Mouse (Mus musculus) megakaryocyte, embryonic 14.5 days (primary cell): ENCODE data around the gene Lcp2. TPM values are rescaled to one million over a fixed set of nuclear protein-coding genes. Genes with fewer than 3 reads are reported as not detected.
"Not testable (repeated sequence)": the region's sequence is repeated elsewhere in the genome, so short reads cannot be mapped to it uniquely, and the experiment has no call there.

Source experiments
- H3K27me3 ChIP-seq: replicated peaks from 2 replicates; pipeline ENCODE3; 2012; ENCODE audit warnings: inconsistent platforms
- H3K36me3 ChIP-seq: replicated peaks from 2 replicates; pipeline ENCODE3; 2012; ENCODE audit warnings: low read length, inconsistent platforms, mixed read lengths
- H3K4me1 ChIP-seq: 2 replicates; pipeline ENCODE4 v1.6.1; 2012; ENCODE audit warnings: inconsistent platforms
- H3K4me3 ChIP-seq: replicated peaks from 2 replicates; pipeline ENCODE3; 2012; ENCODE audit warnings: moderate library complexity, mild to moderate bottlenecking, inconsistent platforms
- H3K9me3 ChIP-seq: 2 replicates; pipeline ENCODE4 v1.6.1; 2012; ENCODE audit warnings: inconsistent platforms
- FLI1 ChIP-seq: IDR thresholded peaks from 2 replicates; pipeline ENCODE4 v1.6.1; 2012; ENCODE audit warnings: low read length, inconsistent platforms, mixed read lengths
- GATA1 ChIP-seq: IDR thresholded peaks from 3 replicates; pipeline ENCODE4 v1.6.1; 2012; ENCODE audit warnings: mixed read lengths, low read length, inconsistent platforms, borderline replicate concordance
- polyA plus RNA-seq: library from polyadenylated mRNA; stranded (reverse); fragments of >175 nt; gene quantifications from 2 replicates; pipeline ENCODE4 v1.2.3, GENCODE M21; 2012; ENCODE audit warnings: low replicate concordance; ENCODE audit not compliant: insufficient read depth

The Lcp2 gene
- polyA plus RNA-seq, 1 experiment, result 68.0 TPM

DNA sequence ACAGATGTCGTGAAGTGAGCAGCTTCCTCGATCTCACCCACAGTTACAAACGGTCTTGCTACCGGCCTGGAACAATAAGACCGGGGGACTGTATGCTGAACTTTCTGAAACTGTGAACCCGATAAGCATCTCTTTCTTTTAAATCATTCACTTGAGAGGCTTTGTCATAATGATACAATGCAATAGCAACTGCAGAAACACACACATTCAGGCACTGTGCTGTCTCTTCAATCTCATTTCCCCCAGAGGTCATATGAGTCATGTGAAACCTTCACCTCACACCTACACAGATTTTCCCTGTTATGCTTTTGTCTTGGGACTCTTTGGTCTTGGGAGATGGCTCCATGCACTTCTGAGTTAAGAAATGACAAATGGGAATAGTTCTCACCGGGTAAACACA lies 65.2 kb downstream of the Lcp2 start:
- H3K9me3 ChIP-seq, result peaks cover 6% of the 10 kb centered on the region; the same call in 1 of the 2 replicates
- peaks cover 6% of the 10 kb centered on the region for H3K36me3 ChIP-seq
- no peak for TF ChIP-seq GATA1
- TF ChIP-seq FLI1, result no peak
- H3K4me1 ChIP-seq, result peaks cover 67% of the 10 kb centered on the region
- H3K4me3 ChIP-seq, result no peak overlapping the region
- no peaks in the 10 kb centered on the region for H3K27me3 ChIP-seq

- H3K9me3 ChIP-seq, result peaks cover 6% of the 10 kb centered on the region; the same call in 1 of the 2 replicates
- H3K4me1 ChIP-seq, result peaks cover 69% of the 10 kb centered on the region
- no peaks in the 10 kb centered on the region for H3K27me3 ChIP-seq
- H3K4me3 ChIP-seq, result no peak overlapping the region
- peaks cover 6% of the 10 kb centered on the region for H3K36me3 ChIP-seq
- no peak for TF ChIP-seq FLI1
- no peak for TF ChIP-seq GATA1
Observed at GRCm38 (mm10) chr11:34112781-34113380, 66.2 kb downstream of the Lcp2 start.

DNA sequence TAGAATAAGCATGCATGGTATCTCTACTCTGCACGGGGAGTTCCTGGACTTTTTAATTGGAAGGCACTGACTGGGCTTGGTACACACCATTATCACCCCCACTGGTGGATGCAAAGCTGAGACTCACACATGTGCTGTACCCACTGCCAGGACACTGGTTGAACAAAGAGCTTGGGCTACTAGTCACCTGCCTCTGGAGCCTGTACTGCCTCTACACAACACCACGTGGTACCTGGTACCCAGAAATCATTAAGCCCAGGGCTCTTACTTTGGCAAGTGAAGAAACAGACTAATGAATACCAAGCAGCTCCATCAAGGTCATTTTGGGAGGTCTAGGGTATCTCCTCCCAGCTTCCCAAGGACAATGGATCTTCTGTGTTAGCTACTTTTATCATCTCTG lies 67.0 kb downstream of the Lcp2 start:
- Histone ChIP-seq H3K36me3 (peaks cover 6% of the 10 kb centered on the region), H3K27me3 (no peaks in the 10 kb centered on the region), H3K9me3 (peaks cover 4% of the 10 kb centered on the region; the same call in 1 of the 2 replicates), H3K4me3 (no peak overlapping the region), H3K4me1 (peaks cover 71% of the 10 kb centered on the region)
- TF ChIP-seq FLI1 (no peak), GATA1 (no peak)

GRCm38 (mm10) chr11:34116572-34117135 lies 69.9 kb downstream of the Lcp2 start:
- Histone ChIP-seq H3K36me3 (peaks cover 3% of the 10 kb centered on the region), H3K4me1 (peaks cover 63% of the 10 kb centered on the region), H3K4me3 (peak overlapping the region; percentile 47), H3K27me3 (no peaks in the 10 kb centered on the region), H3K9me3 (no peaks in the 10 kb centered on the region)
- TF ChIP-seq FLI1, result peak; percentile 56; the same call in 1 of the 2 replicates
- TF ChIP-seq GATA1, result peak; percentile 93; the same call in 2 of the 3 replicates

DNA sequence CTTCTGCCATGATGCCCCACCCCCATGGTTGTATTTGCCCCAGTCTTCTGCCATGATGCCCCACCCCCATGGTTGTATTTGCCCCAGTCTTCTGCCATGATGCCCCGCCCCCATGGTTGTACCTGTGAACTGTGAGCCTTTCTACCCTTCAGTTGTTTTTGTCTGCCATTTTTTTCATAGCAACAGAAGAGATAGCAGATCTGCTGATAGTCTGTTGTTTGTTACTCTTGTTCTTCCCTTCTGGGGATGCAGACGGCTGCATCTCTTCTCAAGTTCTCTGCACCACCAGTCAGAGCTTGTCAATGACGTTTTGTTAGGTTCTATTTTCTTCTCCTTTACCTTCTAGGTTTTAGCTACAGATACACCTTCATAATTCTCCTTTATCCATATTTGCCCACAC lies 70.9 kb downstream of the Lcp2 start:
- Histone ChIP-seq H3K4me1 (peaks cover 62% of the 10 kb centered on the region), H3K4me3 (no peak overlapping the region), H3K36me3 (peaks cover 3% of the 10 kb centered on the region), H3K9me3 (no peaks in the 10 kb centered on the region), H3K27me3 (no peaks in the 10 kb centered on the region)
- no peak for TF ChIP-seq GATA1
- TF ChIP-seq FLI1, result no peak

DNA sequence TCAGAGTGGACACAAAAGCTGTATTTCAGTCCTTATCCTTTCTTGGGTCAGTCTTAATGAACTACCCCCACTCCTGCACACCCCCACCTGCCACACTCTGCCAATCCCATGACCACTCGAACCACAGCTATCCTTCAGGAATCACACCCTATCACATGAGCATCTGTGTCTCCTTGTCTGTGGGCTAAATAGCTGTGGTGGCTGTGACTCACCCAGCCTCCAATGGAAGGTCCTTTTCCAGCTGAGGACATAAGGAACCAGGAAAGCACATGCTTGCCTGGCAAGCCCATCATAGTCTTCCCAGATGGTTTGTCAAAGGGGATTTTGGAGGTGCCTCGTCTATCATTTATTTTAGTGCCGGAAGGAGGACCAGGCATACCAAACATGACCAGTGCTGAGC lies 71.6 kb downstream of the Lcp2 start:
- Histone ChIP-seq H3K4me1 (peaks cover 57% of the 10 kb centered on the region), H3K27me3 (no peaks in the 10 kb centered on the region), H3K36me3 (peaks cover 3% of the 10 kb centered on the region), H3K9me3 (no peaks in the 10 kb centered on the region), H3K4me3 (peak overlapping the region; percentile 42)
- TF ChIP-seq GATA1 (no peak), FLI1 (no peak)

DNA sequence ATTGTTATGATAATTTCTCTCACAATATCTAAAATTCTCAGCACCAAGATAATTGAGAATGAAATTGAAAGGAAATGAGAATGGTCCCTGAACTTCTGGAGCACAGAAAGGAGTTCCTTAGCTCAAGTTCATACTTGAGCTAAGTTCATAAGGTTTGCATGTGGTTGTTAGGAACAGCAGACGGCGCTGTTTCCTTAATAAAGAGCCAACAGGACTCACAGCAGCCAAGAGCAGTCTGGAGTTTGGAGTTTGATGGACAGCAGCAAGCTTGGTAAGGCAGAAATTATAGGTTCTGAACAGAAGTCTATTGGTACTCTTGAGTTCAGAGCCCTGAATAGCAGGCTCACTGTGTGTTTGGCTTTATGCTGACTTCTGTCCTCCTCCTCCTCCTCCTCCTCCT lies 76.4 kb downstream of the Lcp2 start:
- TF ChIP-seq GATA1 (no peak), FLI1 (no peak)
- no peaks in the 10 kb centered on the region for H3K36me3 ChIP-seq
- H3K4me1 ChIP-seq, result peaks cover 38% of the 10 kb centered on the region
- no peak overlapping the region for H3K4me3 ChIP-seq
- no peaks in the 10 kb centered on the region for H3K9me3 ChIP-seq
- H3K27me3 ChIP-seq, result peaks cover 12% of the 10 kb centered on the region

- Histone ChIP-seq H3K4me1 (peaks cover 21% of the 10 kb centered on the region), H3K36me3 (no peaks in the 10 kb centered on the region), H3K9me3 (no peaks in the 10 kb centered on the region), H3K27me3 (peaks cover 13% of the 10 kb centered on the region), H3K4me3 (no peak overlapping the region)
- TF ChIP-seq GATA1 (no peak), FLI1 (no peak)
Observed at GRCm38 (mm10) chr11:34124852-34125251, 78.1 kb downstream of the Lcp2 start.

- not testable (repeated sequence) for H3K4me3 ChIP-seq, H3K9me3 ChIP-seq, H3K36me3 ChIP-seq
- peaks cover 15% of the 10 kb centered on the region for H3K4me1 ChIP-seq
- H3K27me3 ChIP-seq, result peaks cover 13% of the 10 kb centered on the region
Observed at GRCm38 (mm10) chr11:34125727-34126126, 79.0 kb downstream of the Lcp2 start.

DNA sequence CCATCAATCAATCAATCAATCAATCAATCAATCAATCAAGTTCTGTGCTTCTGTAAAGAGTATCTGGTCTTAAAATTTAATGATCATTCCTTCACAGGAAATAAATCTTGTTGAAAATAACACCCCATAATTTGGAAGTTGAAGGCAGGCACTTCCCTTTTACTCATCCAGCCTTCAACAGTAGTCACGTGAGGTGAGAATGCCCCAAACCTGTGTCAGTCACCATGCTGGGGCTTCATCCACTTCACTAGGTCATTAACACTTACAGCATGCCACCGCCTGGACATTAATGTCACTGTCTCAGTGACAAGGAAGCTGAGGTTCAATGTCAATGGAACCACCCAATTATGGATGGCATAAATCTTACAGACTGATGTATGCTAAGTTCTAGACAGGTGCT lies 81.7 kb downstream of the Lcp2 start:
- Histone ChIP-seq H3K4me3 (no peak overlapping the region), H3K4me1 (peaks cover 5% of the 10 kb centered on the region; the same call in 1 of the 2 replicates), H3K36me3 (no peaks in the 10 kb centered on the region), H3K9me3 (no peaks in the 10 kb centered on the region), H3K27me3 (peaks cover 17% of the 10 kb centered on the region)
- TF ChIP-seq GATA1, result no peak
